Mouse (Mus musculus): Measurements from ENCODE around the gene Gabrd.

Gabrd gene

DNA sequence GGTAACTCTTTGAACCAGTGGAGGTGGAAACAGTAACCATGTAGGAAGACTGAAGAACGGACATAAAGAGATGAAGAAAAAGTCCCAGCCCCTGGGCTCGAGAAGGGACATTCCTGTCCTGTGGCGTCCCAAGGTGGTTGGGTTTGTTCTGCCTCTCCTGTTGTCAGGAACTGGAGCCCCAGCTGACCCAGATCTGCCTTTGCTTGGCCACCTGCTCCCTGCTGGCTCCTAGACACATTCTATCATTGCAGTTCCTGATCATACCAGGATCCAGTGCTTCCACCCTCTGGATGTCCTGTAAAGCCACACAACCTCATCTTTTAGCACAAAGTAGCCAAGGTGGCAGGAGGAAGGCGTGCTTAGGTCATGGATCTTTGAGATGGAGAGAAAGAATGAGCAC, 14.6 kb downstream of the Gabrd start:
- no peak for DNase-seq (ENCODE audit: low read depth, low spot score)

DNA sequence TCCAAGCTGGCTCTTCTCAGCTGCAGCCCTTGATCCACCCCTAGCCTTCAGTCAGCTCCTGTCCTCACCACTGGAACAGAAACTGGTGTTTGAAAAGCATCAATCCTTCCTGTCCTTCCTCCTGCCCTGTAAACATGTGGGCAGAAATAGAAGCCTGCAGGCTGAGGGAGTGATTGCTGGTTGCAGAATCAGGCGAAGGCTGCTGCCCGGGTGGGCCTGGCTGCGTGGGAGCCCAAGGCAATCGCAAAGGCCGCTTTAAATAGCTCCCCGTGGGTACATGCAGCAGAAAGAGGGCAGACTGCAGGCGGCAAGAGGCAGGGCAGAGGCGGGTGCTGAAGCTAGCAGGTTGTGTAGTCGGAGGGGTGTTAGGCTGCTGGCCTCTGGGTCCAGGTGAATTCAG, 15.2 kb downstream of the Gabrd start:
- no peak for DNase-seq (ENCODE audit: low read depth, low spot score)

DNA sequence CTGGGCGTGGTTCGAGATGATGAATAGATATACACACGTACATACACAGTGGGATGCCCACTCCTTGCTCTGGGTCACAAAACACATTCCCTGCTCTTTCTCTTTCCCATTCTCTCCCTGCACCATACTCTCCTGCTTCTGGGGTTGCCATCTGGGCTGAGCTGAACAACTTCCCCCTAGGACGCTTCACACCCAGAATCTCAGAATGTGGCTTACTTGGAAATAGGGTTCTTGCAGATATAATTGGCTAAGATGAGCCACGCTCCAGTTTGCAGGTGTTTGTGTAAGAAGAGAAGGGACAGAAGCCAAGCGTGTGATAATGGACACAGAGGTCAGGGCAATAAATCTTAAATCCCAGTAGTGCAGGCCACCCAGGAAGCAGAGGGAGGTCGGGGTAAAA, 15.9 kb downstream of the Gabrd start:
- DNase-seq (ENCODE audit: low read depth, low spot score), result no peak

DNA sequence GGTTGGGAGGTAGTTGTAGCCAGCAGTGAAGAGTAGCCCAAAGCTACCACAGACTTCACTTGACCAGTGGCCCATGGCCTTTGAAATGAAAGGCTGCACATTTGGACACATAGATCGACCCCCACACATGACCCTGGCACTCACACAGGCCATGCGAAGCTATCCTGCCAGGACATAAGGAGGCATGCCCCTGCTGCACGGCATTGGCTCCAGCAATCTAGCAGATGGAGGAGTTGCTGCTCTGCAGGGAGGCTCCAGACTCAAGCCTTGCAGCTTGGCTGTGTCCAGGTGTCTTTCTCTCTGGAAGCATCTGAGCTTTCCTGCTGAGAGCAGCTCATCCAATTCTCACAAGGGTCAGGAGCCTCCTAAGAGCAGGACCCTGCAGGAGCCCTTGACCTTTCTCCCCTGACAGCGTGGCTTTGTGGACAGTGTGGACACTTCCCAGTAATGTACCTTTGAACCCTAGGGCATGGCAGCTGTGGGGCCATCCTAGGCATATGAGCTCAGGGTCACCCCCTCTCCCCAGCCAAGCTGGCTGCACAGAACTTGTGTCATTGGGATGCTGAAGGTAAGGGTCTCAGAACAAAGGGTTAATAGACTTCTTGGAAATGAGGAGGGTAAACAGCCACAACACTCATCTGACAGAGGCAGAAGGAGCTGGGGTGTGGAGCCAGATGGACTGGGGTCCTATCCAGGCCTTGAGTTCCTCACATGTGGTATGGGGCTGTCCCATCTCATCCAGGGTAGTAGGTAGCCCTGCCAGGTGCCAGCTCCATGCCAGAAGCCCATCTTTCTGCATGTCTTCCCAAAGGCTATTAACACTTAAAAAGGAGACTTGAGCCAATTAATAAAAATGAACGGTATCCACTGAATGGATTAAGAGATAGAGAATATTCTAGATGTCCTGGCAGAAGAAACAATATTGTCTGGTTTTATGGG, 25.8 kb downstream of the Gabrd start:
- no peak for DNase-seq (ENCODE audit: low read depth, low spot score)

DNA sequence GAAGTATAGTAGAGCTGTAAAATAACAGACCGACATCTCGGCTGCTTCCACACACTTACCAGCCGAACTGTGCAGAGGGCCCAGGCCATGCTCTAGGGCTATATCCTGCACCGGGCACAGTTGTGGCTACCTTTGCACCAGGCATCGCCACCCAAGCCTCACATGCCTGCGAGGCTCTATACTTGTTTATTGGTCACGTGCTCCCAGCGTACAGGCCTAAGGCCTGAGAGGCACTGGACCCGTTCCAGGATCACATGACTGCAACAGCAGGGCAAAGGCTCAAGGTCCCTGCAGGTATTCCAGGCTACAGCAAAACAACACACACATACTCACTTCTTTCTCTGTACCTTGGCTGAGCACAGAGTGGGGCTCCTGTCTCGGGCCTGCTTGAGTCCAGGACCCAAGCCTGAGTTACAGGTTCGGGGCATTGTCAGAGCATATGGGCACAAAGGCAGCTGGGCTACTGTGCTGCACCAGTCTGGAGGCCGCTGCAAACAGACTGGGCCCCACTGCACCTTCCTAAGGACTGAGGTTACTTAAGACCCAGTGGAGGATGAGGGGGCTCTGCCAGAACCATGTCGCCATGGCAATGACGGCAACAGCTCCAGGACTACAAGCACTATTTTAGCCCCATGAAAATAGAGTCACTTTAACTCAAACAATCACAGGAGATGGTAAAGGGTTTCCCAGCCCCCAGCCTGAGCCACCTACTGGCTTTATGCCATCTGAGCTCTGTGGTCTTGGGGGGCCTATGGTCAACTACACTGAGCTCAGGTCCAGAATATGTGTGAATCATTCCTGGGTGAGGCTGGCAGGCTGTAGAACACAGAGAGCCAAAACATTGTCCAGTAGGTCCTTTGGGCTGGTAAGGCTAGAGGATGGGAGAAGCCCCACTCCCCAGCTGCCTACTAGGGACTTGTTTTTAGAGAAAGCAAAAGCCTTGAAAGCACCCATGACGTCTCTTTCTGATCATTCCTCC, 26.9 kb downstream of the Gabrd start:
- DNase-seq (ENCODE audit: low read depth, low spot score), result no peak

DNA sequence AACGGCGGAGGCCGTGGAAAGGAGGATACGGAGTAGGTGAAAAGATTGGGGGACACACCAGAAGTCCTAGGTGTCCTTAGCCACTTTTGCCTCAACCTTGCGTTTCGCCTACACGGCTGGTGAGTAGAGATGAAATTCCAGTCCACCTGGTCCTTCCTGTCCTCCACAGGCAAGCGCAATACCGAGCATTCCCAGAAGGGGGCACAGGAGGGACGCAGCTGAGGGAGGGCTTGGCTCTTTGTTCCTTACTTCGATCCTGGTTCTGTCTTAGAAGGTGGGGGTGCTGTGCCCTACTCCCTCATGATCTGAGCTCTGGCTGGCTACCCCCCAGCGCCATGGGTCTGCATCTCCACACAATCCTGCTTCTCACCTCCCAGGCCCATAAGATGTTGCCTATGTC, 29.2 kb downstream of the Gabrd start:
- peak; percentile 66 for DNase-seq (ENCODE audit: low read depth, low spot score)

DNA sequence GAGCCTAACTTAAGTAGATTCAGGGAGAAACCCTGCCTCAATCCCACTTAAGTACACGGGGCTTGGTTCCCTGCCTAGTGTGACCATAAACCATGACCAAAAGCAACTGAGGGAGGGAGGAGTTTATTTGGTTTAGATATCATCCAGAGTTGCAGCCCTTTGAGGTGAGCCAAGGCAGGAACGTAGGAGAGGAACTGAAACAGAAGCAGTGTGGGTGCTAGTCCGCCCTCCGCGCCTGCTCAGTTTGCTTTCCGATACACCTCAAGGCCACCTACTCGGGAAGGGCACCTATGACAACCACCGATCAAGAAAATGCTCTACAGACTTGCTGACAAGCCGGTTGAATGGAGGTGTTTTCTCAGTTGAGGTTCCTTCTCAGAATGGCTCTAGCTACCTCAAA, 30.2 kb downstream of the Gabrd start:
- no peak for DNase-seq (ENCODE audit: low read depth, low spot score)

DNA sequence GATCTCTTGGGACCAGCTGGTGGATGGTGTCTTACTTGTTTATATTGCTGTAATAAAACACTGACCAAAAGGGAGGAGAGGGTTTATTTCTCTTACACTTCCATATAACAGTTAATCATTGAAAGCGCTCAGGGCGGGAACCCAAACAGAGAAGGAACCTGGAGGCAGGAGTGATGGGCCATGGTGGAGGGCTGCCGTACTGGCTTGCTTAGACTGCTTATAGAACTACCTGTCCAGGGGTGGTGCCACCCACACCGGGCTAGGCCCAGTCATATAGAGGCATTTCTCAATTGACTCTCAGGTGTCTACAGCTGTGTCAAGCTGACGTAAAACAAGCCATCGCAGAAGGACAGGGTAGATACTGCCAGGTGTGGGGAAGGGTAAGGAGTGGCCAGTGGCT, 31.1 kb downstream of the Gabrd start:
- DNase-seq (ENCODE audit: low read depth, low spot score), result no peak

DNA sequence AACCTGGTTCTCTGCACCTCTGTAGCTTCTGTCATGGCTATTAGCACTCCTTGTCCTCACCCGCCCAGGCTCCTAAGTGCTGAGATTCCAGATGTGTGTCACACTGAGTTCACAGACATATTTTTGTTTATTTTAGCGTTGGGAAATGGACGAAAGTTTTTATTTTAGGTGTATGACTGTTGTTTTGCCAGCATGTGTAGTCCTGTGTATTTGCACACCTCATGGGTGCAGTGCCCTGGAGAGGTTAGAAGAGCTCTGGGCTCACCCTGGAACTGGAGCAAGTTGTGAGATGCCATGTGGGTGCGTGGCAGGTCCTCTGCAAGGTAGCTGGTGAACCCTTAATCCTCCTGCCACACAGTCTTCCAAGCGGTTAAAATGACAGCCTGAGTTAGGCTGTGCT, 35.5 kb downstream of the Gabrd start:
- DNase-seq (ENCODE audit: low read depth, low spot score), result no peak

DNA sequence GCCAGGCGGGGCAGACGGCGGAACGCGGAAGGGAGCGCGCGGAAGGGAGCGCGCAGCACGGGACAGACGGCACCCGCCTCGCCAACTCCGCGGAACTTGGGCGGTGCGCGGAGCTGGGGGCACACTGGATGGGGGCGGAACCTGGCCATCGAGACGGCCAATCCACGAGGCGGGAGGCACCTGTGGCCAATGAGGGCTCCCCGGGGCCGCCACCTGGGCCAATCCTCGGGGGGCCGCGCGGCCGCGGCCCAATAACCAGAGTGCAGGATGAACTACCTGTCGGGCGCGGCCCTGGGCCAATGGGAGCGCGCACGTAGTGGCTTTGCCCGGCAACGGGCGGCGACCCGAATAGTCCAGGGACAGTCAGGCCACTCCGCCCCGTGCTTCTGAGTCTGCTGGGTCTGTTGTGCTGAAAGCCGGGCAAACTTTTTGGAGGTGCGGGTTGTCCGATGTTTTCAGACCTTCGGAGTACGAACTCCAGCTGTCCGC, 36.6 kb downstream of the Gabrd start, which contains the start of gene Prkcz:
TSS of gene Prkcz (minus strand) at position 59 of the 489 bp plus-strand sequence.
- peak; percentile 84 for DNase-seq (ENCODE audit: low read depth, low spot score)

DNA sequence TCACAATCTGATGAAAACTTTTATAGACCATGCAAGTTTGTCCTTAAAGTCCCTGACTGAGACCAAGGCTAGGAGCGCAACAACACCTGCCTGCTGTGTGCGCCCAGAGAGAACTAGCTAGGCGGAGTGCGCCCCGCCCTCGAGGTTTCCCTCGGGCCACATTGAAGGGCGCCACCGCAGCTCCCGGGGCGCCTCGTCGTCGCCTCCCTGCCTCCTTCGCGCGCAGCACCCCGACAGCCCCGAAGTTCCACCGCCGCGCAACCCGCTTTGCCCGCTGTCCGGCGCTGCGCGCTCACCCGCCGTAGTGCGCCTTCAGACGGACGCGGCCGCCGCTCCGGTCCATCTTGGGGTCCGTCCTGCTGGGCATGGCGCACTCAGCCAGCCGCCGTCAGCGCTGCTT, 37.1 kb downstream of the Gabrd start:
- no peak for DNase-seq (ENCODE audit: low read depth, low spot score)

DNA sequence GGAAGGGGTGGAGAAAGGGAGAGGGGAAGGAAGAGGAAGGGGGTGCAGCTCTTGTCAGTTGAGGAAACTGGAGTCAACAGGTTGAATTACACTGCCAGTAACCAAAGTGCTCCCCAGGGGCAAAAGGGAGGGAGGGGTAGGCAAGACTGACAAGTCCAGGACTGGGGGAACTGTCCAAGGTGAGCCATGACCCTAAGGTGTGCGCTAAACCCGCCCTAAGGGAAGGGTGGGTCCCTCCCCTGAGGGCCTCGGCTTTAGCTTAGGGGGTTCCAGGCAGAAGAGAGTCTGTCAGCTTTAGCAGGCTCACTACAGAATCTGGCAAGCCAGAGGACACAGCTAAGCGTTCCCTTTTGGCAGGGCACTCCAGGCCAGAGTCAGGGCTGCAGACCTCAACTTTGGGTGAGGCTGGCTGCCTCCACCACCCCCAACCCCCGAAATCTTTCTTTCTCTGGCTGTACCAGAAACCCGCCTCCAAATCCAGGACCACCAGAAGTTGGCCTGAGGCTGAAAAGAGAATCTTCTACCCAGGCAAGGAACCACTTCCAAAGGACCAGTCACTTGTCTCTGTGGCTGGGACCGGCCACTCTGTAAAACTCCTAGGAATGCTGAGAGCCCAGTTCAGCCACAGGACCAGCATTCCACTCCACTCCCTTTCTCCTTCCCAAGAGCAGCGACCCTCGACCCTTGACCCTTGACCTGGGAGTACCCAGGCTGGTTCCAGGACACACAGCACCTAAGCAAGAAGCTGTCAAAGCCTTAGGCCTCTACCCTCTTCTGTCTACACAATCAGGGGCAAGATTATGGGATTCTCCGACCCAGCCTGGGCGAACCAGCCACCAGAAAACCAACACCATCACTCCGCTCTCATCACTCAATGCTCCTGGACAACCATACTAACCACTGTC, 38.1 kb downstream of the Gabrd start:
- no peak for DNase-seq (ENCODE audit: low read depth, low spot score)

DNA sequence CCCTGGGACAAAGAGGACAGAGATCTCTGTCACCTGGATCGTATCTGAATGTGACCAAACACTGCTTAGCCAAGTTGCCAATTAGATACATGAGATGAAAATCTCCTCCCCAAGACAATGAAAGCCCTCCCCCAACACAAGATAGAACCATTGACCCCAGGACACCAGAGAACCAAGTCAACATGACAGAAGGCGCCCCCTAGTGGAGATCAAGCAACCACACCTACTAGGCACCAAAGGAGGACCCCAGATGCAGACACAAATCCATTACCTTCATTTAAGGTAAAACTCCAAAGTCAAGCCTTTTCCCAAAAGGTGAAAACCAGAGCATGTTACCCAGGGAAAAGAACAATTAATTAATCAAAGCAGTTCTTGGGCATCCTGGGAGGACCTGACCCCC, 40.3 kb downstream of the Gabrd start:
- no peak for DNase-seq (ENCODE audit: low read depth, low spot score)

DNA sequence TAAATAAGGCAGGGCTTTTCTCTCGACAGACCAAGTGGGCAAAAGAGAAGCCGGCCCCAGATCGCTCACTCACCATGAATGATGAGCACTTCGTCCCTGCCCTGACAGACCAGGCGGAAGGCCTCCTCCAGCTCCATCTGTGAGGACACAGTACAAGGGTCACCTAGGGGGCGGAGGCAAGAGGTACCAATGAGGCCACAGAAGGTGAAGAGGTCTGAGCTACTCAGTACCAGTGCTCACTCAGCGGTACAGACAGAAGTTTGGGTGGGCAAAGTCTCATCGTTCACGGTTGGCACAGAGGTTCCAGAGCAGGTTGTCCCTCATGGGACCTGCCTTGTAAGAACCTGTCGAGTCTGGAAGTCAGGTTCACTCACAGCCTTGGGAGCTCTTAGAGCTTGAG, 41.6 kb downstream of the Gabrd start:
- DNase-seq (ENCODE audit: low read depth, low spot score), result no peak

DNA sequence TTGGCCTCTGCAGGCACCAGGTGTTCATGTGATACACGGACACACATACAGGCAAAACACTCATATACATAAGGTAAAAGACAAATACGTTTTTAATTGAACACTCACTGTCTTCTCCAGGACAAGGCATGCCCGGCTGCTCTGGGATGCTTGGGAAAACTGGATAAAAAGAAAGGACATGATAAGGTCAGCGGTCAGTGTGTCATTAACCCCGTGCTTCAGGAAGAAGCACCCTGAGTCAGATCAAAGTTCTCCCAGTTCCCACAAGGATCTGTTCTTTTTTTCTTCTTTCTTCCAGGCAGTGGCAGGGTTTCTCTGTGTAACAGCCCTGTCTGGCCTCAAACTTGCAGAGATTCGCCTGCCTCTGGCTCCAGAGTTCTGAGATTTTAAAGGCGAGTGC, 43.4 kb downstream of the Gabrd start:
- no peak for DNase-seq (ENCODE audit: low read depth, low spot score)

DNA sequence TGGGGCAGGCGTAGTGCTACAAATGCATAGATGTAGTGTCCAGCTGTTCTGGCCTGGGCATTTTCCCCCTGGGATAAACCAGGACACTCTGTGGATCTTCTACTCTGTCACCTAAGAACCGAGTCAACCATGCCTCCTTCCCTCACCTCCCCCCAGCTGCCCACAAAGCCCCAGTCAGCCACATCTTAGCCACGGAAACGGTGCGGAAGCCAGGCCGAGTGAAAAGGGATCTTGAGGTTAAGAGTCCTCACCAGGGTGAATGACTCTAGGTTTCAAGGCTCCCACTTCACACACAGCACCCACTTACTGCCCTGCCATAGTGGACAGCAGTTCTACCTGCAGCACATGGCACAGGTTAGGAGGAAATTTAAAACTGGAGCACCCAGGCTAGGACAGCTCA, 43.9 kb downstream of the Gabrd start:
- no peak for DNase-seq (ENCODE audit: low read depth, low spot score)

DNA sequence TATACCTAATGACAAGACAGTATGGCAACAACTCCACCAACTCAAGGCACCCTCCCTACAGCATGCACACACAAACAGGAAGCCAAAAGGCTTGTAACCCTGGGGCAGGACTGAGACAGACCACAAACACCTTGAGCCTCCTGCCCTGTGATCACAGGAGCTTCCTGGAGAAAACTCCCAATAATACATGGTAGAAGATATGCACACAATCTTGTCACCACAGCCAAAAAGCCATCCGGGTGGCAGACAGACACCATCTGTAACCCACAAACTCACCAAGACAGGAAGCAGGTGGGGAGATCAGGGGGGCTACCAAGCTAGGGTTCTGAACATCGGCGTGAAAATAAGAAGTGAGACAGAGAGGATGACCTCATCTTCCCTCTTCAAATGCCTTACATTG, 45.3 kb downstream of the Gabrd start:
- DNase-seq (ENCODE audit: low read depth, low spot score), result no peak

DNA sequence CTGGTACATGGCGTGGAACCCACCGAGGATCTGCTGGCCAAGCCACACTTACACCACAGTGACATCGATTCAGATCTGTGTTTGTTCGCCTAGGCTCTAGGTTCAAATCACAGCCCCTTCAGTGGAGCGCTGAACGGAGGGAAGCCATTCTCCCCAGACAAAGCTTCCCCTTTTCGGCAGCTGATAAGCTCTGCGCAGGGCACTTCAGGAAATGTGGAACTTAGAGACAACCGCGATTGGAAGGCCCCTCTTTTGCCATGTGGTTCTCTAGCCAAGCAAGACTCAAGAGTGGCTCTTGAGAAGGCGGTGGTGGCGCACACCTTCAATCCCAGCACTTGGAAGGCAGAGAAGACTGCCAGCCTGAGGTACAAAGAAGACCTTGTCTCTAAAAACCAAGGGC, 51.6 kb downstream of the Gabrd start:
- no peak for DNase-seq (ENCODE audit: low read depth, low spot score)

DNA sequence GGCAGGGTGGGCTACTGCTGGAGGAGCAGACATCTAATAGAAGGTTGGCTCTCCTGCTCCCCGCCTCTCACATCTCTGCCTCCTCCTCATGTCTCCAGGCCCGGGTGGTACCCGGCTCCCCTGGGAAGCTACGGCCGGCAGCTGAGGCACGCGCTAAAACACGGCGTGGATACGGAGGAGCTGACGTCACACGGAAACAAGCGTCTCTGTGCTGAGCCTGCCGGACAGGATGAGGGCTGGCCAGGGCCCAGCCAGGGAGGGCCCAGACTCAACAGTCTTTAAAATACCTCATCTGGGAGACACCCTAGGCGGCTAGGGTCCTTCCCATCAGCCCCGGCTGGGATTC, 52.3 kb downstream of the Gabrd start:
- DNase-seq (ENCODE audit: low read depth, low spot score), result peak; percentile 82

DNA sequence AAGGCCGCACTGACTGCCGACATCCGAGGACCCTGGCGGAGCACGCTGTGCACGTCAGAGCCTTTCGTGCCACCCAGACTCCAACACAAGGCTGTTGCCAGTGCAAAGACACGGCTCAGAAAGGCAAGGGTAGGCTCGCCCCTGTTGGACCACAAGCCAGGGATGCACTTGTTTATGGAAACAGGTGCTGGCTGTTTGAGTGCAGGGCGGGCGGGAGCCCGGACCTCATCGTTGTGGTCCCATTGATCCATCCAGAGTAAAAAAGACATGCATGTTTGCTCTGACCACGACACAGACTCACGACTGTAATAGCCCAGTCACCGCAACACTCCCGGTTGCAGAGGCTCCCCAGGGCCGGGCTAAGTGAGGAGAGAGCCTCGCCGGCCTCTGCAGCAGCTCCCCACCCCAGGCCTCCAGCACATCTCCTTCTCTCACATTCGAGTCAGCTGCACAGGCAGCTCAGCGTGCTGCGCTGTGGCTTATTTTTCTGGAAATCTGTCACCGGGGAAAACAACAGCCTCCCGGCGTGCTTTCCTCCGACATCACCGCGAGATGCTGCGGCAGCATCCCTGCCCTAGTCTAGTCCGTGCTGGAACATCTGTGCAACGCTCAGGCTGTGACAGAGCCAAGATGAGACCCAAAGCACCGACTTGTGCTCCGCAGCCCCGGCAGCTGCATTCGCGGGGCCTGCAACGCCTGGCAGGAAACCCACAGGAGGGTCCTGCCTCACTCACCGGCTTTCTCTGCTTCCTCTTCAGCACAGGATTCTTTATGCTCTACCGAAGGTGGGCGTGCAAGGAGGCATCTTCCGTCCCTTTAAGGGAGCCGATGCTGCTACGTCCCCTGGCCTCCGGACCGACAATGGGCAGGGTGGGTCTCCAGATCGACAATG, 53.0 kb downstream of the Gabrd start:
- peak; percentile 34 for DNase-seq (ENCODE audit: low read depth, low spot score)

DNA sequence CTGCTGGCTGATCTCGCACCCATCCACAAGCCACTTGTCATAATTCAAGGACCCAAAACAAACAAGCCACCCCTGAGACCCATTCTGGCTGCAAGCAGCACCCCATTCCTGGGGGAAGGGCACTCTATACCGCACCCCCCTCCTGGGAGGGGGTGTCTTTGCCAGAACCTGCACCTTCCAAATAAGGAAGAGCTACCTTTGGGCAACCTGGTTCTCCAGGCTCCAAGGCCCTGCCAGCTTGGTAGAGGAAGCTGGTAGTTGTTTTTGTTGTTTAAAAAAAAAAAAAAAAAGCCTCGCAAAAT, 53.7 kb downstream of the Gabrd start:
- DNase-seq (ENCODE audit: low read depth, low spot score), result no peak

Data from mesoderm, embryonic 11.5 days (tissue).